Mouse (Mus musculus): ENCODE results near the gene Phf23.

DNA sequence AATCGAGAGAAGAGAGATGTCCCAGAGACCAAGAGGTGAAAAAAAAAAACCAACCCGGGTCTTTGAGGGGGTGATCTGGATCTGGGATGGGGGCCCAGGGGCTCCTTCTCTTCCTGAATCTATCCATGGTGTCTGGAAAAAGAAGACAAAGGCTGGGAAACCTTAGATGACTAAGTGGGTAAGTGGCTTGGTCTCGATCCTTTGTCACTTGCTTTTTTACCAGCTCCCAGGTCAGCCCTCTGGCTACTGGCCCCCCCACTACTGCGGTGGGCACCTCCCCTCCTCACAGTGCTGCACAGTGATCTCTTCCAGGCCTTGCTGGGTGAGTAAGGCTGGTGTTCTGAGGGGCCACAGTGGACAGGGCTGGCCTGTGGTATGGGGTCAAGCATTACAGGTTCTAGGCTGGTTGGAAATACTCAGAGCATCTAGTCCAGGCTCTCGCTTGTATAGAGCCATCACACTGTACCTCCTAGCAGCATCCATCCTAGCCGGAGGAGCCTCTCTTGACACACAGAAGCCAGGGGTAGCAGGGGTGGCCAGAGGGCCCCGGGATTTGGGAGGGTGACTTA is 21.7 kb downstream of the Phf23 start:
- TF ChIP-seq POLR2A (IDR thresholded peaks at IDR 0.05; ENCODE audit: borderline replicate concordance, low read depth, low read length) (no peak), CTCF (IDR thresholded peaks at IDR 0.05; ENCODE audit: low read depth, low read length) (no peak)

Measured in bone marrow macrophage, adult 2 months (primary cell).